Mouse (Mus musculus) G1E (cell line): ENCODE results near the gene Ly86. TPM values are rescaled to one million over a fixed set of nuclear protein-coding genes. Genes with fewer than 3 reads are reported as not detected.

ENCODE experiments used
- ATAC-seq: 2 replicates; pipeline ENCODE4 v1.8.0; 2016; ENCODE audit warnings: mild to moderate bottlenecking; ENCODE audit not compliant: insufficient number of reproducible peaks, poor library complexity, low FRiP score, severe bottlenecking; ENCODE audit errors: extremely low read depth
- DNase-seq: peaks from one replicate; pipeline ENCODE4 v3.0.0; 2012; ENCODE audit warnings: low spot score
- H3K27me3 ChIP-seq: 2 replicates; pipeline ENCODE4 v1.6.1; 2012; ENCODE audit warnings: mild to moderate bottlenecking, low read length, inconsistent platforms; ENCODE audit not compliant: insufficient read depth
- H3K36me3 ChIP-seq: replicated peaks from 2 replicates; pipeline ENCODE3; 2012; ENCODE audit warnings: mild to moderate bottlenecking, inconsistent platforms
- H3K4me1 ChIP-seq: 2 replicates; pipeline ENCODE4 v1.6.1; 2012; ENCODE audit warnings: low read depth, low read length, inconsistent platforms, mixed read lengths; ENCODE audit not compliant: insufficient read depth
- H3K4me3 ChIP-seq: 2 replicates; pipeline ENCODE4 v1.5.1; 2012; ENCODE audit warnings: low read depth, mild to moderate bottlenecking, inconsistent platforms, low read length, moderate library complexity, mixed read lengths
- H3K9me3 ChIP-seq: replicated peaks from 2 replicates; pipeline ENCODE4 v1.6.1; 2012; ENCODE audit warnings: inconsistent platforms
- CTCF ChIP-seq: IDR thresholded peaks from 2 replicates; pipeline ENCODE4 v1.5.1; 2012; ENCODE audit warnings: low read depth, low read length, inconsistent platforms, mixed read lengths
- GATA1 ChIP-seq: IDR thresholded peaks from 2 replicates; pipeline ENCODE4 v1.6.1; 2012; ENCODE audit warnings: borderline replicate concordance, low read length, inconsistent platforms, mixed read lengths
- GATA2 ChIP-seq: IDR thresholded peaks from 2 replicates; pipeline ENCODE4 v1.6.1; 2012; ENCODE audit warnings: low read depth, low read length, inconsistent platforms, borderline replicate concordance
- POLR2AphosphoS5 ChIP-seq: IDR thresholded peaks from 2 replicates; pipeline ENCODE4 v1.6.1; 2012; ENCODE audit warnings: low read depth, low read length, inconsistent platforms; ENCODE audit not compliant: insufficient replicate concordance
- TAL1 ChIP-seq: conservative IDR thresholded peaks from 2 replicates; pipeline ENCODE4 v1.6.1; 2012; ENCODE audit warnings: low read depth, low read length, inconsistent platforms, mixed read lengths
- polyA plus RNA-seq: library from polyadenylated mRNA; stranded (reverse); fragments of >175 nt; gene quantifications from 2 replicates; pipeline ENCODE4 v1.2.3, GENCODE M21; 2012
- total RNA-seq, 2 experiments: library from RNA; stranded (forward) in 1 of 2; stranded (reverse) in 1 of 2; fragments of 200-1000 nt in 1 of 2; fragments of >200 nt in 1 of 2; fragmentation: Nextera tagmentation in 1 of 2; gene quantifications; 2 replicates each; pipeline ENCODE4 v1.2.3; 2014 to 2017

Ly86 gene
- total and polyA plus RNA-seq, 3 experiments, result 0.22 TPM; not detected in 2

- DNase-seq, result no peak
- no peak for ATAC-seq
- Histone ChIP-seq H3K4me1 (no peaks in the 10 kb centered on the region), H3K36me3 (no peaks in the 10 kb centered on the region), H3K27me3 (peaks cover 8% of the 10 kb centered on the region; the same call in 1 of the 2 replicates), H3K4me3 (no peak overlapping the region), H3K9me3 (no peaks in the 10 kb centered on the region)
- no peak for TF ChIP-seq POLR2AphosphoS5
- no peak for TF ChIP-seq TAL1
- TF ChIP-seq GATA1, result no peak
- TF ChIP-seq GATA2, result no peak
Observed at GRCm38 (mm10) chr13:37425406-37425805, 80.4 kb downstream of the Ly86 start.

GRCm38 (mm10) chr13:37426578-37427336 lies 81.7 kb downstream of the Ly86 start:
- no peak overlapping the region for H3K4me3 ChIP-seq

GRCm38 (mm10) chr13:37428496-37428895 lies 83.5 kb downstream of the Ly86 start:
- Histone ChIP-seq H3K27me3 (peaks cover 8% of the 10 kb centered on the region; the same call in 1 of the 2 replicates), H3K9me3 (no peaks in the 10 kb centered on the region), H3K36me3 (no peaks in the 10 kb centered on the region), H3K4me1 (no peaks in the 10 kb centered on the region), H3K4me3 (no peak overlapping the region)
- ATAC-seq (no peak), DNase-seq (no peak)
- TF ChIP-seq GATA1, result no peak
- TF ChIP-seq GATA2, result no peak
- no peak for TF ChIP-seq TAL1
- no peak for TF ChIP-seq CTCF
- TF ChIP-seq POLR2AphosphoS5, result no peak

More at GRCm38 (mm10) chr13:37426578-37427336, 81.7 kb downstream of the Ly86 start:
- no peak for DNase-seq
- TF ChIP-seq GATA1 (no peak), TAL1 (no peak), POLR2AphosphoS5 (no peak), GATA2 (no peak), CTCF (no peak)
- no peaks in the 10 kb centered on the region for H3K9me3 ChIP-seq
- H3K27me3 ChIP-seq, result peaks cover 8% of the 10 kb centered on the region; the same call in 1 of the 2 replicates
- no peak for ATAC-seq
- no peaks in the 10 kb centered on the region for H3K4me1 ChIP-seq
- no peaks in the 10 kb centered on the region for H3K36me3 ChIP-seq

GRCm38 (mm10) chr13:37429661-37430271 lies 84.8 kb downstream of the Ly86 start:
- no peak for ATAC-seq

GRCm38 (mm10) chr13:37431707-37432106 lies 86.7 kb downstream of the Ly86 start:
- Histone ChIP-seq H3K4me3 (no peak overlapping the region), H3K9me3 (no peaks in the 10 kb centered on the region), H3K36me3 (no peaks in the 10 kb centered on the region), H3K27me3 (peaks cover 24% of the 10 kb centered on the region), H3K4me1 (peaks cover 4% of the 10 kb centered on the region)
- TF ChIP-seq TAL1, result no peak
- no peak for TF ChIP-seq POLR2AphosphoS5
- TF ChIP-seq GATA2, result no peak
- TF ChIP-seq GATA1, result no peak
- no peak for TF ChIP-seq CTCF
- ATAC-seq (no peak), DNase-seq (no peak)

More at GRCm38 (mm10) chr13:37429661-37430271, 84.8 kb downstream of the Ly86 start:
- Histone ChIP-seq H3K4me3 (no peak overlapping the region), H3K36me3 (no peaks in the 10 kb centered on the region), H3K9me3 (no peaks in the 10 kb centered on the region), H3K4me1 (peaks cover 4% of the 10 kb centered on the region), H3K27me3 (peaks cover 13% of the 10 kb centered on the region; the same call in 1 of the 2 replicates)
- no peak for DNase-seq
- TF ChIP-seq GATA1 (no peak), CTCF (no peak), POLR2AphosphoS5 (no peak), TAL1 (no peak), GATA2 (no peak)

- no peak overlapping the region for H3K4me3 ChIP-seq
- TF ChIP-seq CTCF (no peak), GATA1 (no peak), GATA2 (no peak), POLR2AphosphoS5 (no peak), TAL1 (no peak)
- H3K36me3 ChIP-seq, result no peaks in the 10 kb centered on the region
- DNase-seq (no peak), ATAC-seq (no peak)
- H3K4me1 ChIP-seq, result peaks cover 4% of the 10 kb centered on the region
- H3K9me3 ChIP-seq, result no peaks in the 10 kb centered on the region
- H3K27me3 ChIP-seq, result peaks cover 30% of the 10 kb centered on the region
Observed at GRCm38 (mm10) chr13:37432653-37433052, 87.6 kb downstream of the Ly86 start.
